Mouse (Mus musculus): ENCODE results near the gene Cdc37l1.

The Cdc37l1 gene

DNA sequence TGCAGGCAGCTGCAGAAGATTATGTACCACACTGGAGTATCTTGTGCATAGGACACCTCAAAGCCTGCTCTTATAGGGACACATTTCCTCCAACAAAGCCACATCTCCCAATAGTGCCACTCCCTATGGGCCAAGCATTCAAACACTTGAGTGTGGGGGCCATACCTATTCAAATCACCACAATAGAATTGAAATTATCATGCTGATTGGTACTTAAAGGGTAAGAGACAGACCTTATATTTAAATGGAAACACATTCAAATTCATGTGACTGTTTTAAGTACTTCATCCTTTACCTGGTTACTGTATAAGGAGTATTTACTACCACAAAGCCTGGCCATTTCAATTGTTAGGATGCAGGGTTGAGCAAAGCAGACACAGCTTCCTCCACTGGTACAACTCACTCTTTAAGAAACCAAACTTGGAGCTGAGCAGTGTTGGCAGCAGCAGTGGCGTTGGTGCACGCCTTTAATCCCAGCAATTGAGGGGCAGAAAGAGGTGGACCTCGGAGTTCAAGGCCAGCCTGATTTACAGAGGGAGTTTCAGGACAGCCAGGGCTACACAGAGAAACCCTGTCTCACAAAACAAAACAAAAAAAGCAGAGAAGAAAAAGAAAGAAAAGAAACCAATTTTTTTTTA lies 18.0 kb downstream of the Cdc37l1 start:
- 66% methylated on average over 3 of the region's 3 CpGs for WGBS

DNA sequence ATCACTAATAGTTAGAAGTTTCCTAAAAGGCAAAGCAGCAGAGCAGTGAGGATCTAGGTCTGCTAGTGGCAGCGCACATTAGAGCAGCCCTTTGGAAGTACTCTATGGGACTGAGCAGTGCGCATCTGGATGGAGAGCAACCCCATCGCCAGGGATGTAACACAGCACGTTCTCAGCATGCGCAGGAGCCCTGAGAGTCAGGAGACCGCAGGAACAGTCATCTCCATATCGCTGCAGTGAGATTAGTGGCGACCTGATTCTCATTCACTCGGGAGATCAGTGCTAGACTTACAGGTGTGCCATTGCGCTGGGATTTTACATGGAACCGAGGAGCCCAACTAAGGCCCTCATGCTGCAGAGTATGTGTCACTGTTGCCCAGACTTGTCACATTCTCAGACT lies 18.9 kb downstream of the Cdc37l1 start:
- WGBS: 93% methylated on average over 11 of the region's 11 CpGs

DNA sequence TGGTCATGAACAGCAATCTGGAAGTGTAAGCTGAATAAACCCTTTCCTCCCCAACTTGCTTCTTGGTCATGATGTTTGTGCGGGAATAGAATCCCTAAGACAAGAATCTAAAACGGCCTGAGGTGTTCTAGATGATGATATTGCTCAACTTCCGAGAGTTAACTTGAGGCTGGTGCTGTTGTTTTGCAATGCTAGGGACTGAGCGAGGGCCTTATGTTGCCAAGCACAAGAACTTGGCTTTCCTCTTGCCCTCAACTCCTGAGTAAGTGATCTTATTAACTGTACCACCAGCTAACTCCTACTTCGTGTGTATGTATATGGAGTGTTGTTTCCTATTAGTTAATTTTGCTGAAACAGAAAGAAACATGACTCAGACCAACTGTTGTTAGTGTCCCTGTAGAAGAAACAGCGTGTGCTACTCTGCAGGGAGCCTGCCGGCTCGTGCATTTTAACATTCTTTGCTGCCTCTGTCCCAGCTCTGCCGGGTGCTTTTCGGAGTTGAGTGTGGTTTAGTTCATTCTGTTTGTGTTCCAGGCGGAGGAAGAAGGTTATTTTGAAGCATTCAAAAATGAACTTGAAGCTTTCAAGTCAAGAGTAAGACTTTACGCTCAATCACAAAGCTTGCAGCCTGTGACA lies 21.3 kb downstream of the Cdc37l1 start:
- WGBS: 70% methylated on average over 12 of the region's 12 CpGs

DNA sequence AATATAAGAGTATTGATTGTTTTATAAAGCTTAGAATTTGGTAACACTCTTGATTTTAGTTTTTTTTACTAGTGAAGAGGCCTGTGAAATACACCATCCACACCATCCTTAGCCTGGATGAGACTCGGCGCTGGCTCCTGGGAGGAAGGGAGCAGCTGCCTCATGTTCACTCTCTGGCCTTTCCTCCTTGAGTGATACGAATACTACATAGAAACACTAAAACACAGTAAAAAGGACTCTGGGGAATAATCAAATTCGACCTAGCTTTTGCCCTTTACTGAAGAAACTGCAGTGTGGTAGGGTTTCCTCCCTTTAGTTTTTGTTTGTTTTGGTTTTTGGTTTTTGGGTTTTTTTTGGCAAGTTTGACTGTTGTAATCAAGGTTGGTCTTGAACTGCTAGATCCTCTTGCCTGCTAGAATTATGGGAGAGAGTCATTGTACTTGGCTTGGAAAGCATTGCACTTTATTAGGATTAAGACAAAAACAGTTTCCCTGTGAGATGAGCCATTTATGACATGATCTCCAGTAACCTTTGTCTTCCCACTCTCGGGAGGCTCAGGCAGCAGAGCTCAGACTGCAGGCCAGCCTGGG lies 24.4 kb downstream of the Cdc37l1 start:
- 75% methylated on average over 5 of the region's 5 CpGs for WGBS

DNA sequence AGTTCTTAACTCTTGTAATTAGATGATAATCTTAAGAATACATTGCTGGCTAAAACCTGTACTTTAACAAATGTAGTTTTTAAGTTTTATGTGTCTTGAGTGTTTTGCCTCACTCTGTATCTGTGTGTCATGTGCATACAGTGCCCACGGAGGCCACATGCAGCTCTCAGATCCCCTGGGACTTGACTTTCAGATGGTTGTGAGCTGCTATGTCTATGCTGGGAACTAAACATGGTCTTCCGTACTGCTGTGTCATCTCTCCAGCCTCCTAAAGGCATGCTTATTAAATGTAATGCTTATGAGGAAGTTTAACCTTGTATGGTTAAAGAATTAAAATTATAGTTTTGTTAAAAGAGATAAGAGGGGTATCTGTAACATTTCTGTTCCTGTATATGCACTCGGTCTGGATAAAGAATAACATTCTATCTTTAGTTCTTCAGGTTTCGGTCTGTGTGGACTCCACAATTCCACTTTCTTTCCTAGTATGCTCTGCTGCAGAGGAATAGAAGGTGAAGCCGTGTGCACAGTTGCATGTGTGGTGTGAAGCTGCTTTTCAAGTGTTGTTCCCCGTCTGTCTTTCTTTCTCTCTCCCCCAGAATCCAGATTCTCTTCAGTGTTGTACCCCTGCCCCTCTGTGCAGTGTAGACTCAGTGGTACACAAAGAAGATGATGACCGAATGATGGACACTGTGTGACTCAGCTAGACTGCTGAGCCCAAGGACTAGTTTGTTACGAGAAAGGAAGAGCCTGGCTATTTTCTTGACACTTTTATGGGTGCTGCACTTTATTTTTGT lies 25.5 kb downstream of the Cdc37l1 start:
- 70% methylated on average over 8 of the region's 8 CpGs for WGBS

DNA sequence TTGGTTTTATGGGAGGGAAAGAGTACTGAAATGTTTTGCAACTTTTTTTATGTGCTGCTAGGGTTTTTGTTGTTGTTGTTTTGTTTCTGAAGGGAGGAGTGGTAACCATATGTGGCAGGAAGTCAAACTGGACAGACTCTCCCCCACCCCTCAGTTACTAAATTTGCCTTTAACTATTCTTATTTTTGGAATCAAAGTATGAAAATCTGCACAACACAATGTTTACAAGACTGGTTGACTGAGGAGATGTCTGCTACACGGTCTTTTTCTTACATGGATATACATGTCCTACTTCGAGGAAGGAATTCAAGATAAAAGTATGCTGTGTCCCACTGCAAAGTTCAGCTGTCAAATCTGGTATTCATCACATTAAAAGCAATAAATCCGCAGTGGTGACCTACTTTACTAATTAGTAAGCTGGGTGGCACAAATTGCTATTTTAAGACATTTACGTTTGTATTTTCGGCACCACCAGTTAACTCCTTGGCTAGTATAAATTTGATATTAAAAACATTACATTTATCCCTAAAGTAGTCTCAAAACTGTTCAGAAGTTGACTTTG lies 26.1 kb downstream of the Cdc37l1 start:
- WGBS: 55% methylated on average over 5 of the region's 5 CpGs

DNA sequence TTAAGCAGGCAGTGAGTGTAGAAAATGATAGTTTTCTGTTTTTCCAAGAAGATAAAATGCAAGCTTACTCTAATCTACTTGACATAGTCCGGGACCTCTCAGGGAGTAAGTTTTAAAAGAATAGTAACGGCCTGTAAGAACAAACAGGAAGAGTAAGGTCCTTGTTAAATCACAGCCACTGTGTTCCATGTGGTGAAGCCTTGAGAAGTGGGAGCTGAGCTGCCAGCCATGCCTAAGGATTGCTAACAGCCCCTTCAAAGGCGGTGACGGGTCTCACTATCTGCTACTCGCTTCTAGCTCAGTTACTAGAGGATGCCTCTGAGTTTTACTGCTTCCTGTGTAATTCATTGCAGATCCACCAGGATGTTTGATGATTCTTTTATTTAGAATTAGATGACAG lies 26.6 kb downstream of the Cdc37l1 start:
- WGBS: 76% methylated on average over 5 of the region's 5 CpGs

DNA sequence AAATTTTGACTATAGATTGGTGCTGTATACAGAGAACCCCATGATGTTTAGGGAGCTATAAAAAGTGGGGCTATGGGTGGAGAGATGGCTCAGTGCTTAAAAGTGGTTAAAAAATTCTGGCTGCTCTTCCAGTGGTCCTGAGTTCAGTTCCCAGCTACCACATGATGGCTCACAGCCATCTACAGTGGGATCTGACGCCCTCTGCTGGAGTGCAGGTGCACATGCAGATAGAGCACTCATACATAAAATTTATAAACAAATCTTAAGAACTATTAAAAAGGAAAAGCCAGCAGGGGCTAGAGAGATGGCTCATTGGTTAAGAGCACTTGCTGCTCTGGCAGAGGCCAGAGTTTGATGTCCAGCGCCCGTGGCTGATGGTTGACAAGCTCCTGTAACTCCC lies 29.5 kb downstream of the Cdc37l1 start:
- WGBS: 96% methylated on average over 3 of the region's 3 CpGs

DNA sequence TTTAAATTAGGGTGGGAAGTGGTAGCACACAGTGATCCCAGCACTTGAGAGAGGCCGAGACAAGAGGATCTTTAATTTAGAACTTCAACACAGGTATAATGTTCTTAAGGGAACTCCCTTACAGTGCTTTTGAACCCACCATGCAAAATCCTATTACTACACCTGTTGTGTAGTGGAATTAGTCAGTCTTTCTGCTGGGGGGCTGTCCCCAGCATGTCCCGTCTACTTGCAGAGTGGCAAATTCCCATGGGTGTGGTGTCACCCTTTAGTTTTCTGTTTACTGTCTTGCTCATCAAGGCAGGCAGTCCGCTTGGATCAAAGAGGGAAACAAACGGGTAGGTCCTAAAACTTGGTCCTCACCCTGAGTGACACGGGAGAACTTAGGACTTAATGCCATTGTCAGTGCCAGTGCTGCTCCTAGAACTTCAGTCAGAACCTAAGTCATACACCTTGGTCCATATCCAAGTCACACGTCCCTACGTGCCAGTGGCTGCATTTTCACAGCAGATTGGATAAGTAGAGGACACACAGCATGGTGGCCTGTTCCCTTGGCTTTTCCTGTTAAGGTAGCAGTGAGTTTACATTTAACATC lies 31.7 kb downstream of the Cdc37l1 start:
- WGBS: 82% methylated on average over 7 of the region's 7 CpGs

DNA sequence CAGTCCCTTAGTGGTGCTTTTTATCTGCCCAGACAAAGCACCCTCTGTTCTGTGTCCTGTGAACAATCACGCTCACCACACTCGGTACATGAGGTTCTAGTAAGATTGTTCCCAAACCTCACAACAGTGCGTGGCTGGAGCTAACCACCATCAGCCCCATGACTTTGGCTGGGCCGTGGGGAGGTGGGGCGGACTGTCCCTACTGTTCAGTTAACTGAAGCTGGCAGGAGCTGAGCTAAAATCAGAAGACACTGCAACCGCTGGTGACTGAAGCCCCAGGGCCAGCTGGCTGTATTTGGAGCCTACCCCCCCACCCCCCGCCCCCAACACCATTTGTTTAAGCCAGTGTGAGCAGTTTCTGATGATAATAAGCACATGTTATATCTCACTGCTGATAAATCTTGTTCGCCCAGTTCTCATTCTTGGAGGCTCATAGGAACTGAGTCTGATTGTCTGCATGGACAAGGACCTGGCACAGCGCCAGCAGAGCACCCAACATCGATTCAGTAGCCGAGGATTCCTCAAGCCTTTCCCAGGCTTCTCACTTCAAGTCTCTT lies 34.3 kb downstream of the Cdc37l1 start:
- 53% methylated on average over 11 of the region's 11 CpGs for WGBS

DNA sequence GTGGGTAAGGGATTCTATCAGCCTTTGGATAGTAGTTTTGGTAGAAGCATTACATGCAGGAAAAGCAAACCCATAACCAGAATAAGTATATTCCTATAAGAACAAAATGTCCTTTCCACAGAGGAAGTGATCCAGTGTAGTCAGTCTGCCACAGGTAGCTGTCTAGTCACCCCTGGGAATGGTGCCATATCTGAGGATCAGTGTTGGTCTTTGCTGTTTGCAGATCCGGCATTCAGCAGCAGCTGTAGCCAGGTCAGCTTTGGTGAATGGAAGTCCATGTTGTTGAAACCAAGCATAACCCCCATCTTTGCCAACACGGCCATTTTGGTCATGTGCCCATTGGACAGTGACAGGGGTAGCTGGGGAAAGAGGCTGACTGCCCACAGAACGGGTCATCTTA lies 41.6 kb downstream of the Cdc37l1 start:
- WGBS: 88% methylated on average over 3 of the region's 3 CpGs

DNA sequence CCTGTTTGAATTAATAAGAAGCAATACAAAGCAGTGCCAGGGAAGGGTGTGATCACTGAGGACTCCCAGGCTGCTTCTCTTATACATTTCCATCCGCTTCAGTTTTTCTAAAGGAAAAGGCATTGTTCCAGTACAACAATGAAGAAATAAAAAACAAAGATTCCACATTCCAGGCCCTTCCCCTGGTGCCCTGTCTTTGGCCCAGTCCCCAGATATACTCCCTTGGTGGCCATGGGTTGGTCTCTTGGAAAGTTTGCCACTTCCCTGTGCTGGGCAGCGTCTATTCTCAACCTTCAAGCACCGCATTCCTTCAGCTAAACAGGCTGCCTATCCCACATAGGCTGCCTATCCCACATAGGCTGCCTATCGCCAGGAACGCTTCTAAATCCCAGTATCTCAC lies 46.9 kb downstream of the Cdc37l1 start:
- WGBS: 85% methylated on average over 5 of the region's 5 CpGs

DNA sequence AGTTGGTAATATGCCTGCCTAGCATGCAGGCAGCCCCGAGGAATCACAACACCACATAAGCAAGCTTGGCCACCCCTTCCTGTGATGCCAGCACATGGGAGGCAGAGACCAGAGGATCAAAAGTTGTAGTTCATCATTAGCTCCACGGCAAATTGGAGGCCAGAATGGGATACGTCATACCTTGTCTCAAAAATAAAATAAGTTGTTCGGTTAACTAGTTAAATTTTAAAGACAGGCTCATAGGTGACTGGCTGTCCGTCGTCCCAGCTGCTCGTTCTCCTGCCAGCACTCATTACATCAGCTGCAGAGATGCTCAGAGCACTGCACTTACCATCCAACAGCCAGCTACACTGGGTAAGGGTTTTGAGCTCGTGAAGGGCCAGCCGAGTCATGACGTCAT lies 47.4 kb downstream of the Cdc37l1 start:
- WGBS: 84% methylated on average over 10 of the region's 10 CpGs

DNA sequence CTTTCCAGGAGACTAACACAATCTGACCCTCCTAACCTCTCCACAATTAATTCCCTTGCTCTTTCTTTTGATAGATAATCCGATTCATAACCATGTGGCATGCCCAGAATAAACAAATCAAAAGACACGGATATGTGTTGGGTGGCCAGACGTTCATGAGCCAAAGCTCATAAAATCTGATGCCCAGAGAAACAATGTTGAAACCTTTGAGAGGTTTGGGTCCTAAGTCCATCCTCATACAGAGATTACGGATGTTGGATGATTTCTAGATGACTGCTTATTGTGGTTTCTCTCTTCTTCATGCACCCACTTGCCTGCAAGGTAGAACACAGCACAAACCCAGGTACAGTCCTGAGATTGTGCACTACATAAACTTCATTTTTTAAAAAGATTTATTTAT lies 50.1 kb downstream of the Cdc37l1 start:
- 88% methylated on average over 4 of the region's 4 CpGs for WGBS

DNA sequence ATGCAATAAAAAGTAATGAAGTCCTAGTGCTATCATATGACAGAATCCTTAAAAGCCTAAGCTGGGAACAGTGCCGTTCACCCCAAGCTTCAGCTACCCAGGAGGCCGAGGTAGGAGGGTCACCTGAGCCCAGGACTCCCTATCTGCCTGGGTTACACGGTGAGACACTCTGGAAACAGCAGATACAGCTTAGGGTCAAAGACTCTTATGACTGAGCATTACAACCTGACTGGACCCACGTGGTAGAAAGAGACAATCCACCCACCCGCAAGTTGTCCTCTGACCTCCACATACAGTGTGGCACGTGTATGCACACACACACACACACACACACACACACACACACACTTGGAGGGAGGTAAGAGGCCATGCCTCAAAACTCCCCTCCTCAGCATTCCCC lies 52.0 kb downstream of the Cdc37l1 start:
- 73% methylated on average over 6 of the region's 6 CpGs for WGBS

DNA sequence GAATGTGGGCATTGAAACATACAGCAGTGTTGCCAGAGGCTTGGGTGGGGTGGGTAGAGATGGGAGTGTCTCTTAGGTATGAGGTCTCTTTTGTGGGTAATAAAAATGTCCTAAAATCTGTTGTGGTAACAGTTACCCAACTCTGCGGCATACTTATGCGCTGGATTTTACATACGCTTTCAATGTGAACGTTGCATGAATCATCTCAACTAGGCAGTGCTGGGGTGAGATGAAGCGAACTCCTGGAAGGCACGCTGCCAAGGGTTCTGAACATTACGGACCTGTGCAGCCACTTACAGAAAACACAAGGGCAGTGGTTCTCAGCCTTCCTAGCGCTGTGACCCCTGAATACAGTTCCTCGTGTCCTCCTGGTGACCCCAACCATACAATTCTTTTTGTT lies 52.5 kb downstream of the Cdc37l1 start:
- WGBS: 73% methylated on average over 9 of the region's 9 CpGs

DNA sequence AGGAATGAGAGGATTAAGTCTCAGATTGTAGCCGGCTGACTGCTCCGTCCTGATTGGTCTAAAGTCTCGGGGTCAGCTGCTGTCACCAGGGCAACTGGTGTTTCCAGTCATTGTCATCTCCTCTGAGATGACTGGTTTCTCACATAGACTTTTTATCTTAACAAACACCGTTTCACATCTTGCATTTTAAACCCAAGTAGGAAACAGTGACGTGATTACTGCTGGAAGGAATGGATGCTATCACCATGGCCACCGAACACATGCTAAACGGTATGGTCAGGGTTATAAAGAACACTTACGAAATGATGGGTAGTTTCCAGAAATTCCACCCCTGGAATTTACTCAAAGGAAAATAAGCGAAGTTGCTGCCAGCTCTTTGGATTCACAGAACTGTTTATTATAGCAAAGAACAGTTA lies 54.2 kb downstream of the Cdc37l1 start:
- WGBS: 27% methylated on average over 9 of the region's 9 CpGs

DNA sequence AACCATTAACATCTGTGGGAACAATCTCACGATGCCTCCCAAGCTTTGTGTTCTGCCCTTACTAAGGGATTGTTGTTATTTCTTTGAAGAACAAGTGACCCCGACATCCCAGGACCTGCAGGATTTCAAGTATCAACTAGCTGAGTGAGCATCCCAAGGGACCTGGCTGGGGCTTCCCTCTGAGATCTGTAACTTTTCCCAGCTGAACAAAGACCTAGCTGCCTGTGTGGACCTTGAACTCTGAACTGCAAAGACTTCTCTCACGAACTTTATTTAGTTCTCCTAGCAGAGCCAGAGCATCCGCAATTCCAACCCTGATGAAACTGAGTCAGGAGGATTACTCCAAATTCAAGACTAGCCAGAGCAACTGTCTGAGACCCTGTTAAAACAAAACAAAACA lies 55.2 kb downstream of the Cdc37l1 start:
- 60% methylated on average over 4 of the region's 4 CpGs for WGBS

DNA sequence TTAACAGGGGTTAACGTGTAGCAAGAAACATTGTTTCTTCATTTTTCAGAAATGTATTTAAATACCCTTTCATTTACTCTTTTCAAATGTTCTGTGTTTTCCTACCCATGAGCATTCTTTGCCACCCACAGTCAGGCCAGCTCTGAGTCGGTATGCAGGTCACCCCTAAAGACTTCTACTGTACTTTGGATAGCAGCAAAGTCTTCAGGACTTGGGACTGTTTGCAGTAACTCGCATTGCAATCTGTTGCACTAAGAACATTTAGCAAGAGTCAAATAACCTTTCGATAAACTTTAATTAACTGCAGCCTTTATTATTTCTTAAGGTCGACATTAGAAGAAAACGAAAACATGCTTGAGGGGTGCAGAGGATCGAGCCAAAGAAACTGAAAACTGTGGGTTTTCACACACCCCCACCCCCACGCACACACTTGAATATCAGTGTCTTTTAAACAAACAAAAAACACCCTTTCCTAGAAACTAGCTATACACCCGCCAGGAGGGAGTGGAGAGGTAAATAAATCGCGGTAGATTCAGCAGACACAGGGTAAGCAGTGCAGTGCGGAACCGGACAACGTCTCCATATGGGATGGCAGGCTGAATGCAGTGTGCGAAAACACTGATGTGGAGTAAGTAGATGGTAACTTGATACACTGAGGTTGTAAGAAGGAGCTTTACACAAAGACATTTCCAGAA lies 56.0 kb downstream of the Cdc37l1 start:
- 27% methylated on average over 15 of the region's 15 CpGs for WGBS

DNA sequence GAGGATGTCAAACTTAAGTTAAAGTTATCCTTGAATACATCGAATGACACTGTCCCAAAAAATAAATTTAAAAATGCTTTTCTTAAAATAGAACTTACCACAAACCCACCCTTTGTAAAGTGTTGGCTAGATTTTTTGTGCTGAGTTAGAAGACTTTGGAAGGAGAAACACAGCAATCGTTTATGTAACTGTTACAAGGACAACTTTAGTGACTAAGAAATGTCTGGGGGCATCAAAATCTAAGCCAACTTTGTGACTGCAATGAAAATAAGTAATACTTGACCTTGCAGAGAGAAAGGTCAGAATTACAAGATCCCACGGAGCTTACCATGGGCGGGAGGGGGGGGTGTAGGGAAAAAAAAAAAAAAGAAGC lies 56.8 kb downstream of the Cdc37l1 start:
- WGBS: 8% methylated on average over 4 of the region's 4 CpGs
